Mouse (Mus musculus) forebrain, embryonic 11.5 days (tissue): Measurements from ENCODE around the gene Muc20. TPM values are rescaled to one million over a fixed set of nuclear protein-coding genes. Genes with fewer than 3 reads are reported as not detected.

ENCODE experiments used
- ATAC-seq: fragments of 200-750 bp; cut with Nextera tagmentation; replicated peaks from 2 replicates; pipeline ENCODE4 v1.8.0; 2017; ENCODE audit warnings: moderate TSS enrichment; ENCODE audit not compliant: low FRiP score
- DNase-seq: peaks from one replicate; pipeline ENCODE4 v3.0.0-alpha.2; 2017; ENCODE audit warnings: low spot score
- H3K27ac ChIP-seq: fragments of 300-500 bp; sonication (generic); 2 replicates; pipeline ENCODE4 v1.5.1; 2014; ENCODE audit warnings: low read depth, low read length
- H3K27me3 ChIP-seq: fragments of 300-500 bp; sonication (generic); 2 replicates; pipeline ENCODE4 v1.6.1; 2014; ENCODE audit warnings: mild to moderate bottlenecking, low read length, mixed read lengths; ENCODE audit not compliant: control insufficient read depth, insufficient read depth
- H3K36me3 ChIP-seq: fragments of 300-500 bp; sonication (generic); 2 replicates; pipeline ENCODE4 v1.6.1; 2014; ENCODE audit warnings: mild to moderate bottlenecking, low read length, moderate library complexity, mixed read lengths; ENCODE audit not compliant: control insufficient read depth, insufficient read depth
- H3K4me1 ChIP-seq: fragments of 300-500 bp; sonication (generic); replicated peaks from 2 replicates; pipeline ENCODE4 v1.6.1; 2014; ENCODE audit warnings: low read length, mixed read lengths; ENCODE audit not compliant: control insufficient read depth, insufficient read depth
- H3K4me2 ChIP-seq: fragments of 300-500 bp; sonication (generic); 2 replicates; pipeline ENCODE4 v1.6.1; 2014; ENCODE audit warnings: low read depth, mild to moderate bottlenecking, low read length, moderate library complexity, mixed read lengths; ENCODE audit not compliant: severe bottlenecking
- H3K4me3 ChIP-seq: fragments of 300-500 bp; sonication (generic); 2 replicates; pipeline ENCODE4 v1.5.1; 2014; ENCODE audit warnings: low read depth, low read length
- H3K9ac ChIP-seq: fragments of 300-500 bp; sonication (generic); 2 replicates; pipeline ENCODE4 v1.6.1; 2014; ENCODE audit warnings: low read length
- H3K9me3 ChIP-seq: fragments of 300-500 bp; sonication (generic); 2 replicates; pipeline ENCODE4 v1.6.1; 2016; ENCODE audit warnings: low read length, mixed read lengths; ENCODE audit not compliant: control insufficient read depth
- WGBS: fragments of 180-500 bp; shearing (Covaris S2); extraction: QIAGEN DNeasy Blood & Tissue Kit; methylation state at CpG from one replicate; pipeline ENCODE4 v1.1.7; 2014; 5-methylcytosine and 5-hydroxymethylcytosine counted together
- polyA plus RNA-seq: library from polyadenylated mRNA; unstranded; fragments of >200 nt; fragmentation: Nextera tagmentation; extraction: Ambion mirVana; gene quantifications from 2 replicates; pipeline ENCODE4 v1.2.1, GENCODE M21; 2014

Muc20 gene
- polyA plus RNA-seq, 1 experiment from 2014 or later: not detected

DNA sequence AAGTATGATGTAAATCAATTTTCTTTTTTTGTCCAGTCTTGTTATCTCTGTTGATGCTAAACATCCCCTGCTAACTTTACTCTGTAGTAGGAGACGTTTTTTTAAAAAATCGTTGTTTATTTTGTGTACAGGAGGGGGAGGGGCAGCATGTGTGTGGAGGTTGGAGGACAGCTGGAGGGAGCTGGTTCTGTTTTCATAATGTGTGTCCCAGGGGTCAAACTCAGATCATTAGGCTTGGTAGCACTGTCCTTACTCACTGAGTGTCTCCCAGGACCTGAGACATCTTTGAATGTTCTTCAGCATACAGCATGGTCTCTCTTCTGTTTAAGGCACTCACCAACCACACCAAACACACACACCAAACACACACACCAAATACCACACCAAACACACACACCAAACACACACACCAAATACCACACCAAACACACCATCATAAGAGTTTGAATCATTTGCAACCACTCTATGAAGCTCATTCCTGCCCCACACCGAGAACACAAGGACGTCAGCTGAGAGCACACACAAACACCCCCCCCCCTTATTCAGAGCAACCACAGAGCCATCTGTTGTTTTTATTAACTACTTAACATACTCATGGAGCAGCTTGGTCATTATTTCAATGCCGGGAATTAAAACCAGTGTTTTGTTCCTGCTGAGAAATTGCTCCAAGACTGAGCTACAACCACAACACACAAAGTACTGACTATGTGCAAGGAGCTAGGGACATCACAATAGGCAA, 13.7 kb downstream of the Muc20 start:
- Histone ChIP-seq H3K36me3 (no peaks in the 10 kb centered on the region), H3K27ac (no peak overlapping the region), H3K4me1 (no peaks in the 10 kb centered on the region), H3K27me3 (no peaks in the 10 kb centered on the region), H3K9ac (no peak overlapping the region), H3K9me3 (no peaks in the 10 kb centered on the region), H3K4me2 (no peak overlapping the region), H3K4me3 (no peak overlapping the region)
- 70% methylated on average over 5 of the region's 5 CpGs for WGBS
- DNase-seq: no peak
- ATAC-seq: no peak

DNA sequence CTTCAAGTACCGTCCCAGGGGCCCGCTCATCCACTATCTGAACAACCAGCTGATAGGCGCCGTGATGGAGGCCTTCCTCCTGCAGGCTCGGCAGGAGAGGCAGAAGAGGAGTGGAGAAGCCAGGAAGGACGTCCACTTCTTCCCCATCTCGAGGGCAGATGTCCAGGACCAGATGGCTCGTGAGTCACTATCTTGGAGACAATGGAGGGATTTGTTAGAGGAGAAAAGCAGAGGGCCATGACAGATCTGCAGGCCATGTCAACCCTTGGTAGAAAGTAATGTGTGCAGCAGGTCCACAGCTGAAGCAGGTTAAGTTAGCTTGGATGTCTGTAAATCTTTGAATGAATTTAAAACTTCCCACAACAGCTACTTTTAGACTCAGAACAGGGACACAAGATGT, 18.3 kb downstream of the Muc20 start:
- Histone ChIP-seq H3K36me3 (no peaks in the 10 kb centered on the region), H3K4me2 (no peak overlapping the region), H3K4me1 (no peaks in the 10 kb centered on the region), H3K9me3 (no peaks in the 10 kb centered on the region), H3K27ac (no peak overlapping the region), H3K4me3 (no peak overlapping the region), H3K27me3 (no peaks in the 10 kb centered on the region), H3K9ac (no peak overlapping the region)
- DNase-seq (no peak), ATAC-seq (no peak)
- WGBS: 70% methylated on average over 8 of the region's 8 CpGs

DNA sequence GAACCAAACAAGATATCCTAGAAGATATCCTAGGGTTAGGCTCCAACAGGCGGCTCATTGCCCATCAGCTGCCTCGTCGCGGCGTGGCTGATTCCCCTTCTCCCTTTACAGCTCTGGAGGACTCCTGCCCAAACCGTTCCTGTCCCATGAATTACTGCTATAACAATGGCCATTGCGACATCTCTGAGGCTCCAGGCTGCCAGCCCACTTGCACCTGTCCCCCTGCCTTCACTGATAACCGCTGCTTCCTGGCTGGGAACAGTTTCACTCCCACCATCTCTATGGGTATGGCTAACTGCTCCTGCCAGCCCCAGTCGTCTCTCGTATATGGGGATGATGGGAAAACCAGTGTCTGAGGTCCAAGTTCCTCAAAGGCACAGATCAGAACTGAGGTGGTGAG, 20.6 kb downstream of the Muc20 start:
- Histone ChIP-seq H3K36me3 (no peaks in the 10 kb centered on the region), H3K27ac (no peak overlapping the region), H3K4me1 (no peaks in the 10 kb centered on the region), H3K9ac (no peak overlapping the region), H3K4me2 (no peak overlapping the region), H3K4me3 (no peak overlapping the region), H3K27me3 (no peaks in the 10 kb centered on the region), H3K9me3 (no peaks in the 10 kb centered on the region)
- DNase-seq: no peak
- no peak for ATAC-seq
- 78% methylated on average over 10 of the region's 10 CpGs for WGBS

DNA sequence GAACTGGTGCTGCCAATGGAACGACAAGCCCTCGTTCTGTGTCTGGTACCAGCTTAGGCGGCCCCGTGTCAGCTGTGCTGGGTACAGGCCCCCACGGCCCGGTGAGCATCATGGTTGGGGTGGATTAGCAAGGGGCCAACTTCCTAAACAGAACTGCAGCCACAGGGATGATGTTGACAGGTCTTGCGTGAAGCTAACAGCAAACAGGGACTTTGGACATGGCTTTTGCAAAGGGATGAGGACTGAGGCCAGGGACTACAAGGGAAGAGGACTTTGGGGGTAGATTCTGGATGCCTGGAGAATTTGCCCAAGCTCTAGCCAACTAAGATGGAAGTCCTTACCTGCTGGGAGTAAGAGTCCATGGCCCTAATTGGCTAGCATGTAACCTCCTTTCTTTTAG, 30.3 kb downstream of the Muc20 start:
- no peaks in the 10 kb centered on the region for H3K9me3 ChIP-seq
- no peaks in the 10 kb centered on the region for H3K4me1 ChIP-seq
- DNase-seq: no peak
- WGBS: 96% methylated on average over 7 of the region's 7 CpGs
- no peak overlapping the region for H3K4me3 ChIP-seq
- H3K4me2 ChIP-seq: no peak overlapping the region
- no peak overlapping the region for H3K9ac ChIP-seq
- H3K27ac ChIP-seq: no peak overlapping the region
- no peaks in the 10 kb centered on the region for H3K36me3 ChIP-seq
- no peaks in the 10 kb centered on the region for H3K27me3 ChIP-seq
- ATAC-seq: no peak

DNA sequence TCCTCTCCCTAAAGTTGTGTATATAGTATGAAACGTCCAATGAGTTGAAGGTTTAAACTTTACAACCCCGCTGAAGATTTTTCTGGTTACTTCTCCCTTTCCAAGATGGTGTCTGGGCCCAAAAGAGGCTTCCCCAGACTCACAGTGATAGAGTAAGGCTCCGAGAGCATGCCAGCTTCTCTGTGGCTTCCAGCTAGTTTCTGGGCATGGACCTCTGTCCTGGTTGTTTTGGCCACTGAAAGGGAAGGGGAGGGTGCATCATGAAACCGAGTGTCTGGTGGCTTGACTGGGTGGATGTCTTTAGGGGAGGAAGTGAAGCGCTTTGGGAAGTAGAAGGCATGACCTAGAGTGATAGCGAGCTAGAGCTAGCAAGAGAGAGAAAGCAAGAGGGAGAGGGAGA, 32.3 kb downstream of the Muc20 start:
- H3K36me3 ChIP-seq: no peaks in the 10 kb centered on the region
- H3K4me1 ChIP-seq: no peaks in the 10 kb centered on the region
- no peak for DNase-seq
- no peaks in the 10 kb centered on the region for H3K9me3 ChIP-seq
- no peak overlapping the region for H3K4me3 ChIP-seq
- H3K27me3 ChIP-seq: no peaks in the 10 kb centered on the region
- no peak overlapping the region for H3K9ac ChIP-seq
- 82% methylated on average over 6 of the region's 6 CpGs for WGBS
- no peak overlapping the region for H3K4me2 ChIP-seq
- no peak for ATAC-seq
- H3K27ac ChIP-seq: no peak overlapping the region

DNA sequence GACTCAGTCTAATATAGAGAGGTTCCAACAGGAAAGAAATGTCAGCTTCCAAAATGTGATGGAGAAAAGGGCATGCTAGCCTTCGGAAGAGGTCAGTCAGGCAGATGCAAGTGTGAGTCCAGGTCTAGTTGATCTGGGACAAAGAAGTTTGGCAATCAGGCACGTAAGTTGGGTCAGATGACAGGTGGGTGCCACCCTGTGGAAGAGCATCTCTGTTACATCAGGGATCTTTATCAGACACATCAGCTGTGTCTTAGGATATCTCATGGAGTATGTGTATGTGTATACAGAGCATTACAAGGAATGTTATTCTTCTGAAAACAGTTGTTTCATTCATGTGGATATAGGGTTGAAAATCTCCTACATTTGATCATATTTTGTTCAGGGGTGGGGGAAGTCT, 32.7 kb downstream of the Muc20 start:
- no peaks in the 10 kb centered on the region for H3K36me3 ChIP-seq
- no peak overlapping the region for H3K4me3 ChIP-seq
- H3K4me1 ChIP-seq: no peaks in the 10 kb centered on the region
- no peak for DNase-seq
- no peak overlapping the region for H3K27ac ChIP-seq
- H3K4me2 ChIP-seq: no peak overlapping the region
- H3K9ac ChIP-seq: no peak overlapping the region
- ATAC-seq: no peak
- H3K27me3 ChIP-seq: no peaks in the 10 kb centered on the region
- no peaks in the 10 kb centered on the region for H3K9me3 ChIP-seq
- WGBS: 81% methylated on average over 2 of the region's 2 CpGs

DNA sequence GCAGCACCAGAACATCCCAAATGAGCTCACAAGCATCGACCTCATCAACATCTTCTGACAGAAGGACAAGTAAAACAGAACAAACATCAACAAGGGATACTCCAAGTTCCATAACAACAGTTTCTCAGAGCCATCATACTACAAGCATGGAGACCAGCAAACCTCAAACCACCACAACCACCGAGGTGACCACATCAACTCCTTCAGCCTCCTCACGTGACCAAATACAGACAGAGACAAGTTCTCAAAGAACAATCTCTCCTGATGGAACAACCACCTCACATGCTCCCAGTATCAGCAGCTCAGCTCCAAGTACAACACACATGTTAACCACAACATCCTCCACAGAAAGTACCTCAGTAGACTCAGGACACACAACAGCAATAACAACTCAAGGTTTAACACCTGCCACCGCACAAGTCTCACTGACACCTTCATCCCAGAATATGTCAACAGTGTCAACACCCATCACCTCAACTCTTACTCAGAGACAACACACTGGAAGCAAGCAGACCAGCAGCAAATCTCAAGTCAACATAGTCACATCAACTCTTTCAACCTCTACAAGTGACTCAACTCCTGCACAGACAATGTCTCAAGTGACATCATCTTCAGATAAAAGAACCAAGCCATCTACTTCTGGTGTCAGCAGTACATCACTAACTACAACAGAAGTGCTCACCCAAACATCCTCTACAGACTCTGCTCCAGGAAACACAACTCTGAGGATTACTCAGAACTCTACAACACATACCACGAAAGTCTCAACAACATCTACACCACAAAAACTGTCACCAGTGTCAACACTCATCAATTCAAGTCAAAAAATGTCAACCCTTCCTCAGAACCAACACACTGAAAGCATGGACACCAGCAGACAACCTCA, 46.8 kb downstream of the Muc20 start:
- H3K4me2 ChIP-seq: no peak overlapping the region
- no peaks in the 10 kb centered on the region for H3K4me1 ChIP-seq
- WGBS: 92% methylated on average over 5 of the region's 5 CpGs
- H3K9me3 ChIP-seq: no peaks in the 10 kb centered on the region
- H3K9ac ChIP-seq: no peak overlapping the region
- no peak for DNase-seq
- H3K27me3 ChIP-seq: no peaks in the 10 kb centered on the region
- H3K36me3 ChIP-seq: no peaks in the 10 kb centered on the region
- no peak for ATAC-seq
- no peak overlapping the region for H3K27ac ChIP-seq
- H3K4me3 ChIP-seq: no peak overlapping the region

DNA sequence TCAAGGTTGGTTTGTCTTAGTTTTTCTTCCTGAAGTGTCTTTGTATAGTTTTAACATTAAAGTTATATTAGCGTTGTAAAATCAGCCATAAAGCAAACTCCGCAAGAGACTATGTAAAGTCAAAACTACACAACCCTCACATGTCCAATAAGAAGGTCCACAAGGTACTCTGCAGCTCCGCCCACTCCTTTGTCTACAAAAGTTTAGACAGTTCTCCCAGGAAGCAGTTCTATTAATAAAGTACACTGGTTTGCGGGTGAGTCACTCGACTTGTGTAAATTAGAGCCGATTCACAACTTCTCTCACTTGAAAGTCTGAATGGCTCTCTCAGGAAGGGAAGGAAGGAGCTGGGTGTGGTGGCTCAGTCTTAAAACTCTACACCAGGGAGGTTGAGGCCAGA, 51.4 kb downstream of the Muc20 start:
- no peak overlapping the region for H3K4me2 ChIP-seq
- H3K27ac ChIP-seq: no peak overlapping the region
- H3K4me3 ChIP-seq: no peak overlapping the region
- H3K9me3 ChIP-seq: no peaks in the 10 kb centered on the region
- ATAC-seq (no peak), DNase-seq (no peak)
- 94% methylated on average over 6 of the region's 6 CpGs for WGBS
- H3K27me3 ChIP-seq: no peaks in the 10 kb centered on the region
- H3K4me1 ChIP-seq: no peaks in the 10 kb centered on the region
- H3K9ac ChIP-seq: no peak overlapping the region
- no peaks in the 10 kb centered on the region for H3K36me3 ChIP-seq
